Mouse (Mus musculus) heart, adult 9 months (tissue): ENCODE results near the gene Sema3c.
A peak's percentile ranks its signal among the peaks of the same experiment; 100 is the strongest.

ENCODE experiments used
- DNase-seq, 2 experiments: peaks; one replicate each; pipeline ENCODE4 v3.0.0; 2022; ENCODE audit warnings: low spot score in 2 of 2

Sema3c gene

DNA sequence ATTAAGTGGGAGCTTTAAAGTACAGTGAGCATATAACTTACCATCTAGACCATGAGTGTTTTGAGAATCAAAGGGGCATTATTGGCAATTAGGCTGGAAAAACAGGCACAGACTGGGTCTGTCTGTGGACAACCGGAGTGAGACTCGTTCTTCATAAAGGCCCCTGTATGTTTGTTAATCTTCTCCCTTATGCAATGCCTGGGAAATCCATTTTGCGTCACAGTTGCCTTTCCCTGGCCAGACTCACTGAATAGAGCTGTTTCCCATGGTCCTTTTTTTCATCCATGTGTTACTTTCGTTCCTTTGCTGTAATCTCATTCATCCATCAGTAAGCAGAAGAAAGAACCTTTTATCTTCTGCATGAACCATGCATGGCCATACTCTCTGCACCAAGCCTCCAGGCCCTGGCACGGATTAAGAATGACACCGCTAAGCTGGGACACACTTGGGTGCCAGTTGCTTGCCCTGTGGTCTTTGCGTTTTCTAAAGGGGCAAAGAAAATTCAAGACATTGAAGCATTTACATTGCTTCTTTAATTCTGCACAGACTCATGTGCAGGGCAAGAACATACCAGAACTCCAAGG, 73.7 kb downstream of the Sema3c start:
- DNase-seq: no peak

DNA sequence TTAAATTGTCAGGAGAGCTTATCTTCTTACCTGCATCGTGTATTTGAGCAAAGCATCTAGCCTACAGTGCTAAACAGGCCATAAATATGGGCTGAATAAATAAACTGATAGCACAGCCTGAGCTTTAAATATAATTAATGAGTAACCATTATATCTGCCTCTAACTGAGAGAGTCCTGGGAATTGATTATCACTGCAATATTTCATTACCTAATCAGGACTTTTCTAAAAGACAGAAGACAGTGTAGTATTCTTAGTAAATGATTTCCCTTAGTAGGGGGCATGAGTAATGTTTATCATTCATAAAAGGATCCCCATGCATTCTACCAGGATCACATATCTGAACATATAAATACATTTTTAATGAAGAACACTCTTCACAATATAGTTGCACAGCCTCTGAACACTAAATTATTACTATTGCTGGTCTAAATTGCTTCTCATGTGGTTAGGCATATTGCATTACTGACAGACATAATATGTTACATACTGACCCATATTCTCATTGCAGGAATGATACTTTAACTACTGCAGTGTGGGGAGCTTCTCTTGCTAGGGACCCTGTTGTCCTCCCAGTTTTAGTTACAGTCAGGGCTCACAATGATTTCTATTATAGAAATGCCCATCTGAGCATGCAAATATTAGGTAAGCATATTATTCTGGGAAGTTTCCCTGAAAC, 74.9 kb downstream of the Sema3c start:
- DNase-seq: no peak

DNA sequence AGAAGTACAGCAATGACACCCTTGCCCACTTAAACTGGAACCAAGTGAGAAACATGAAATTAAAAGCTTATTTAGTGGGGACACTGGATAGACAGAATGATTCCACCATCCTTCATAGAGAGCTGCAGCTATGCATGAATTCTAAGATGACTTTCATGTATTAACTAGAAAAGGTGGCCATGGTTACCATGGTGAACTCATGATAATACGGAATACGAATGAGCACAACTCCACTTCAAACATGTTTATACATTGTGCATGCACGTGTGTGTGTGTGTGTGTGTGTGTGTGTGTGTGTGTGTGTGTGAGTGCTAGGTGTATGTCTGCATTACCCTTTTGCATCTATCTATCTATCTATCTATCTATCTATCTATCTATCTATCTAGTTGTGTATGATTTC, 87.1 kb downstream of the Sema3c start:
- no peak for DNase-seq

DNA sequence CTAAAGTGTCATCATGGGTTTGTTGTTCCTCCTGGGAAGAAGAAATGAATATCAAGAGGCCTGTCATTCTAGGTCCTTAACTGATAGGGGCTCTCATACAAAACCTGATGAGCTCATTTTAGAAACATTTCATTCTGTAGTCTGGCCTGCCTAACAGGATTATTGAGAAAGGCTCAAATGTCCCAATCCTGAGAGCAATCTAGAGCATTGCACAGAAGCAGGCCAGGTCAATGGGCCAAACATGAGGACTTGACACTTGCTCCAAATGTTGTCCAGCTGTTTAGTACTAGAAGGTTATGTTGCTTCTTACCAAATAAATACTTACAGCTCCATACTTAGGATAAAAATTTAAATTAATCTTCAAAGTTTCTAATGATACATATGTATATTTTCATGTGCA, 97.3 kb downstream of the Sema3c start:
- DNase-seq: no peak

DNA sequence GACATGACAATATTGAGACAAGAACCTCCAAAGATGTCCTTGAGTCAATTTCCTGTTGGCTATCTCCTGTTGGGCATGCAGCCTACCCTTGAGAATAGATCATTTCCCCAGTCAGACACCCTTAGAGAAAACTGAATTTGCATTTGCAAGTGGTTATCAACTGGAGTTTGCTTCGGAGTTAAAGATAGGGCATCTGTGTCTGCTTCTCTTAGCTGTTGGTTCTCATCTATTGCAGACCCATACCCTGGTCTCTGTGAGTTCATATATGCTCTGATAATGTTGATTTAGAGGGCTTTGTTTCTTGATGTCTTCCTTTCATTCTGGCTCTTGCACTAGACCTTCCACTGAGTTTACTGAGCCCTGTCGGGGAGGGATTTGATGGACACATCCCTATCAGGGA, 106.8 kb downstream of the Sema3c start:
- DNase-seq: no peak

DNA sequence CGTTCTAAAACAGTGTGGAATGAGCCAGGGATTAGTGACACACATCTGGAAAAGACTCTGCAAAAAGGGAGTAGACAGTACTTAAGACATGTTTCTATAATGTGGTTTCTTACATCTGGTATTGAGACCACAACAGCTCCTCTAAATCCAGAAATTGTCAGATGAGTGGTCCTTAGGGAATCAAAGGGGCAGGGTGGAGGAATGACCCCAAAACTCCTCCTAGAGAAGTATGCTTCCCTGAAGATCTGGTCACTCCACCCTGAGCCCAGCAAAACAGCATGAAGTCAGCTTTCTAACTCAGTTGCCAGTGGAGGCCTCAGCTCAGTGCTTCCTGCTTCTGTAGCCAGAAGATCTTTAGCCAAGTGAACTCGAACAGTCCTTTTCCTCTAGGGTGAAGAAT, 115.0 kb downstream of the Sema3c start:
- DNase-seq: peak; percentile 34 to 39

DNA sequence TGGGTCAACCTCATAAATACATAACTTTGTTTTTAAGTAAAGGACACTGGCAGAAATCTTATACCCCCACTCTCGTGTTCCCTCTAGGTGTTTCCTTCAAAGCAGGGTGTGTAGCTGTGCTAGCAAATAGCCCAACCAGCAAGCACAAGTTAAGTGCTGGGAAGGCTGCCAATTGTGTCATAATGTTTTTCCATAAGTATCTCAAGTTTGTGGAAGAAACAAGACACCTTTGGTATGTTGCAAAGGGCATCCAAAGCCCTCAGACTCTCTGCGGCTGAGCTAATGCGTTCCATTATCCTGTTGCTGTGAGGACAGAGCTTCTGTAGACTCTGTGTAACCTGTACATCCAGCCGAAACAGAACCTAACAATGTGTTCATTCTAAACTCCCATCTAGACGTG, 115.5 kb downstream of the Sema3c start:
- peak in 1 of 2 experiments; percentile 24 for DNase-seq

DNA sequence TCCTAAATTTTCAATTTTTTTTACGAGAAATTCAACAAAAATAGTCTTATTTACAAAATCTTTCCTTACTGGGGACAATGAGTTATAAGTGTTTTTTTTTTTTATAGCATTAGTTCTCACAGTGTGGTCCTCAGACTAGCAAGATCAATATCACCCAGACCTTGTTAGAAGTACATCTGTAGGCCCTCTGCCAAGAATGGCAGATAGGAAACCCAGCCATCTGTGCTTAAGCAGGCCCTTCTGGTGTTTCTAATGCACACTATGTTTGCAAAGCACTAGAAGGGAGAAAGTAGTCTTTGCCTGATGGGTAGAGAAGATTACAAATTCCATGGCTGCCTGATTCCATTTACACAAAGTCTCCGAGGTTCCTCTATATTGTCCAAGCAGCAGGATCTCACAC, 121.3 kb downstream of the Sema3c start:
- DNase-seq: no peak

DNA sequence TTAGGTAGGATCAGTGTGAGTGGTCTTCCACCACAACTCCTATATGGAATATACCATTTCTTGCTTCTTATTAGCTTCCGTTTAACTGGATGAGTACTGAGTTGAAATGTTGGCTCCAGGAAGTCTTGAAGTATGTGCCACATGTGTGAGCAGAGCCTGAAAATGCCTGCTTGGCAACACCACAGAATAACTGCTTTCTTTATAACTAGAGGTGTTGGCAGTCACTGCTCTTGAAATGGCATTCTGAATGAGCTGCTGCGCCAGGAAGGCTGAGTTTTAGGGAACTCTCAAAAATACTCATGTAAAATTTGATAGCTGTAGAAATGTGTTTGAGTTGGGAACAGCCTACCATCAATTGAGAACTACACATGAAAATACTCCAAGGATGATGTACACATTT, 124.8 kb downstream of the Sema3c start:
- no peak for DNase-seq

DNA sequence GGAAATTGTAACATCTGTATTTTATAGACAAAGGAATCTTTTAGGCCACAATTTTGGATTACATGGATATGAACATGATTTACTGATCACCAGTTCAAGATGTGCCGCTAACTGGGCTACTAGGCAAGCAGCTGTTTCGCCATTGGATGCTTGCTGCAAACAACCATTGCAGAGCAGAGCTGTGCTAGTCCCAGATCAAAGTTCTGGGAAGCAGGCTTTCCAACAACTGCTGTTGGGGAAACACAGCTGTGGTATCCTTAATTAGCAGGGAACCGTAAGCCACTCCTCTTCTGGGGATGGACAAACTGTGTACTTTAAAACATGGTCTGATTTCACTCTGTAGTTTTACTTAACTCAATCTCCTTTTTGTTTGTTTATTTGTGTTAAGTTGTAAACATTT, 130.1 kb downstream of the Sema3c start:
- DNase-seq: no peak

DNA sequence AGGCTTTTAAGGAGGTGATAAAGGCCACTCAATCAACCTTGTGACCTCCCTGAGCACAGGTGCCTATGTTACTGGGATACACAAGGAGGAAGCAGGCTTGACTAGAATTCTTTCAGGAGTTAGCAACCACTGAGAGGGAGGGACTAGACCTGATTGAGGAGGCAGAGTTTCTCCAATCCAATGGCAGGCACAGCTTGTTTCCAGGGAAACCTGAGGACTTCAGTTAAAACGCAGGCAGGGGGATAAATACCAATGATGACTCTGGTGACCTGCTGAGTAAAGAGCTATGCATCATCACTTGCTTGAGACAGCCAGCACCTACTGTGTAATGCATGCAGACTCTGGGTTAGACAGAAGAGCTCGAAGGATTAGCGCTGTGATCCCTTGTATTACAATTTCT, 133.0 kb downstream of the Sema3c start:
- DNase-seq: no peak

DNA sequence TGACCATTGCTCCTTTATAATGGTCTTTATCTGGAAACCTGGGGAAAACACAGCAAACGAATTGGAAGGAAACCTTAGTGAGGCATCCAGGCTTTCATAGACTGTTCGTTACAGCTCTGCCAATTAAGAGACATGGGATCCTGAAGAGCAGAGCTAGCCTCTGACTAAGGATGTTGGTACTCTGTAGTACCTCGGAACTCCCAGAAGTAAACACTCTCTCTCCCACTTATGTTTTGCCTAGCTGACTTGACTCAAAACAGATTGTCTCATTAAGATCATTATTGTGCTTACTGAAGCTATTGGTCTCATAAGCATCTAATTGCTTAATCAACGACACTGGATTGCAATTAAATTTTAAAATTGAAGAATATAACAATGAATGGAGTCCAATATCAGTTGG, 138.3 kb downstream of the Sema3c start:
- DNase-seq: no peak

DNA sequence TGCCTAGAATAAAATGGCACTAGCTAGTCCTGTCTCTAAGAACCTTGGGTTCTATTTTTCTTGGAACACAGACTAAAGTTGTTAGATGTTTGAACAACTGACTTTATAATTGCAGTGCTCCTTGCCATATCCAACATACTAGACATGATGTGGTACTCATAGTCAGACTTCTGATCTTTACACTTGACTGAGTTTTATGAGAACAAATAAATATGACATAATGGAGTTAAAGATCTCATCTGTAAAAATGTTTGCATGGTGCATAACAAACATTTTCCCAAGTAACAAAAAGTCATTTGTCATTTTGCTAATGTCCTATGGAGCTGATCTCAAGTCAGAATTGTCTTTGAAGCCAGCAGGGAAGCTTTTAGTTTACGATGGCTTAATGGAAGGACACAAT, 141.1 kb downstream of the Sema3c start:
- DNase-seq: no peak

DNA sequence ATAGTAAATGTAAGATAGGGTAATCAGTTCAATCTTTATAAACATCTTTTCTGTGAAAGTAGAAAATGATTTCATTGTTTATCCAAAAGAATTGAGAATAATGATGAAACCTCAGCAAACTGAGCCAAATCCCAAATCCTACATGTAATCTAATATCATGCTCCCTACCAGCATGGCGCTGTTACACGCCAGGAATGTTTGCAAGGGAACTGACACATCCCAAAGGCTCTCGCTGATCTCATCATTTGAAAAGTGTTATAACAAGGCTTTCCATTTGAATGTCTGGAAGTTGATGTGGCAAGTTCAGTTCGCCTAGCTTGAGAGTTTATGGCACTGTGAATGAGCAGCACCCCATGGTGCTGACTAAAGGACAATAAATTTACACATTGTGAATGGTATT, 145.9 kb downstream of the Sema3c start:
- DNase-seq: peak in 1 of 2 experiments; percentile 6

DNA sequence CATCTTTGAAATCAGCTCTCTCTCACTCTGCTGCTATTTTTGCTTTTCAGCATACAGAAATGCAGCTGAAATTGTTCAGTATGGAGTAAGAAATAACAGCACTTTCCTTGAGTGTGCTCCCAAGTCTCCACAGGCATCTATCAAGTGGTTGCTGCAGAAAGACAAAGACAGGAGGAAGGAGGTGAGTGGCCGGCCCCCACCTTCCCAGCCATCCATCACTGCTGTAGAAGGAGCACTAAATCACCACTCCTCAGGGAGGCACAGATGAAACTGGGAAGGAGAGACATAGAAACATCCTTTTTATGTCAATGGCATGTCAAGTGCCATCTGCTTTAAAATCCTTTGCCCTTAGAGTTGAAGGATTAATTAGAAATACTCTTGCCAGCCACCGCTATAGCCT, 149.9 kb downstream of the Sema3c start:
- no peak for DNase-seq

DNA sequence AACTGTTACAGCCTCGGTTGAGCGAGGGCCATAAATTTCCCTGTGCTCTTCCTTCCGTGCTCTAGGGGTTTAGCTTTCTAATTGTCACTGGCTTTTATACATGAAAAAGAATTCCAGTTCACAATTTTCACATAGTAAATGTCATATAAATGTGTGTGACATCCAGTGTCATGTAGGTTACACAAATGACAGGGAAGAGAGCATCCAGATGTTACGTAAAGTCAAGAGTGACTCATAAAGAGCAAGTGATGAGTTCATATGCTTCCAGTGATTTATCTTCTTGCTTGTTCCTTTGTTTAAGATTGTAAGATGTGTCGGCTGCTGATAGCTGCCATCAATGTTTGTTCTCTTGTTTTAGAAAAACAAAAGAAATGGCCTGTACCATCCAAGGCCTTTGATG, 154.0 kb downstream of the Sema3c start:
- DNase-seq: no peak

DNA sequence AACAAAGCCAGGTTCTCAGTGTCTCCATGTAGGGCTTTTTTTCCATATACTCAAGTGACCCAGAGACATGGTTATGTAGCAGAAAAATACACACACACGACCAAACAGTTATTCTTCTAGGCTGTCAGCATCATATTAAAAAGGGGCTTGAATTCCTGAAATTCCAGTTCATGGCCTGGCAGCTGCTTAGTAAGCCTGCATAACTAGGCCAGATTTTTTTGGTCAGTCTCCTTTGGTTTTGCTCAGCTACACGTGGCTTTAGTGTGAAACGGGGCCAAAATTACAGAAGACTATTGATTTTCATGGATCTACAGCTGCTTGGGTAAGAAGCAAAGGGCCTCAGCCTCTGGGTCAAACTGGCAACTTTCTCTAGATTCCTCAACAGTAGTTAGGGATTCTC, 165.7 kb downstream of the Sema3c start:
- DNase-seq: no peak

DNA sequence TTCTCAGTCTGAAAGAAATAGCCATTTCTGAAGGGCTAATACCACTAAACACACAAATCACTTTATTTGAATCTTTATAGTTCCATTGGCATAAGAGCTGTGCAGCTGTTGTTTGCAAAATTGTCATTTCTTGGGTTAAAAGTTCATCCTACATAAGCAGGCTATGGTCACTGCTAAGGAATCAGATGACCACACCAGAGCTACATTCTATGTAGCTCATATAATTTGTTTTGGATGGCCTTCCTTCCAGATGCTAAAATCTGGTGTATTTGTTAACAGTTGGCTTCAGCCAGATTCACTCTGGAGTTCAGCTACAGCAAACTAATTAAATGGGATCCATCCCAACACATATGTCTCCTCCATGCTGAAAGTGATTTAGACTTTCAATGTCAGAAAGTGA, 172.4 kb downstream of the Sema3c start:
- DNase-seq: no peak

DNA sequence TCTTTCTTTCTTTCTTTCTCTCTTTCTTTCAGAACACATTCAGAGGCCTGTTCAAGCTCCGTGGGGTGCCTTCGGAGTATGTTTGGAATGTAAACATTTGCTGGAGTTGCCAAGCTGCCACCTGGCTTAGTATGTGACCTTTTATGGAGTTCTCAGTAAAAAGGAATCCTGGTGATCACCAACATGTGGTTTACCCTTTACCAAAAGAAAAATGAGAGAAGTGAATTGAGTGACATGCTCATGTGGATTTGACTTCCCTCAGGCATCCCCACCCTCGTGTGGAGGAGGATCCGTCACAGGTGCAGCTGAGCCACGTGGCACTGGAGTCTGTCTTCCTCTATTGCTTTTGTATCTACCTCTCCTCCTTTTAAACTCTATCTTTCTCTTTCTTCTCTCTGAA, 173.1 kb downstream of the Sema3c start:
- no peak for DNase-seq

DNA sequence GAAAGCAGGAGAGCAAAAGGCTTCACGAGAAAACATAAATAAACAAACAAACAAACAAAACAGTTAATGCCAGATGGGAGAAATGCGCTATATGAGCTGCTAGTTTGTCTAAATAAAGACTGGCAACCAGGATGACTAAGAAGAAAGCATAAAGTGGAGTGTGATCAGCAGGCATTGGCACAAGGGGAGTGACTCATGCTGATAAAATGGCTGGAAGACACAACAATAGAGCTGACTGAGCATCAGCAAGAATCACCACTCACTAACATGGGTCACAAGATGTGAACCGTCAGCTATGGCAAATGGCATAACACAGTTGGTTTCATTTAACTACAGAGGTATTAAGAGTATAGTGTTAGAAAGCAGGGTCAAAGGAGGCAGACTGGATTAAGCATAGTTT, 174.2 kb downstream of the Sema3c start:
- no peak for DNase-seq

DNA sequence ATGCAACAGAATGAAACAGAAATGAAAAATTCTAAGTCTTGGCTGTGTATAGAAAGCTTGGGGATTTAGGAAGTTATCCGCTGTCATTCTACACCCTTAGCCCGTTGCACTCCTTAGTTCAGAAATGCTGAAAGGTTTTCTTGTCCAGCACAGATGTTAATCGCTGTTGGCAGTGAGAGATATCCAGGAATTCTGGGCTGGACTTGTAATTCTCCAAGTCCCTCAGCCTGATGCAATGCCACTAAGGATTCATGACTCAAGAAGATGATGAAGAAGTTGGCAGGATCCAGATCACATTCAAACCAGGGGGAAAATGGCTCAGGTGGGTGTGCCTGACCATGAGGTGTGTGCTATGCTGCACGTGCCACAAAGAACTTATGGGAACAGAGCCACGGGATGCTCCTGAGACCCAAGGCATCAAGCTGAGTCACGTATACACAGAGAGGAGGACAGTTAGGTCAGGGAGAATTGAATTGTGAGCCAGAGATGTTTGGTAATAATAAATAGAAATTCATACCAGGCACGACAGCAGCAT, 179.5 kb downstream of the Sema3c start:
- DNase-seq: no peak

DNA sequence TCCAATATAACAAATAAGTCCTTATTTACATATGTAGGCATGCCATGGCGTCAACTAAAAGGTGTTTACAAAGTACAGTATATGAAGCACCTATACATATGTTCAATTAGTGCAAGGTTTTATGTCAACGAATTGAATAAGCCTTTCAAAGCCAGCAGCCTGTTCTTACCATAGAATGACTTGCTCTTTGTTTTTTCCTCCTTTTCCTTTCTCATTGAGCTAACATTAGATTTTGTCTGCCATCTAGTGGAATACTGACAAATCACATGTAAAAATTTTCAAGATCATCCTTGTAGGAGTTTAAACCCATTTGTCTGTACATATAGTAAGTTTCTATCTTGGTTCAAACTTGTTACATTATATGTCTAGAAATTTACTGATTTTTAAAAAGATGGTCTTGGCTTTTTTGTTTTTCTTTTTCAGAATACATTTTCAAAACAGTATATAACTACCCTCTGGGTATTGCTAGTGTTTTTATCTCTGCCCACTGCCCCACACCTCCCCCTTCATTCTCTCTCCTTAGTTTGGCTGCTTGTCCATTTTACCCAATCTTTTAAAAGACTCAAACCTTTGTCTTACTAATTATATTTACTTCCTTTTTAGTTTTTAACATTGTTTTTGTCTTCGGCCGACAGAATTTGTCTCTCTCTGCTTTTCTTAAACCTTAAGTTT, 192.1 kb downstream of the Sema3c start:
- no peak for DNase-seq

DNA sequence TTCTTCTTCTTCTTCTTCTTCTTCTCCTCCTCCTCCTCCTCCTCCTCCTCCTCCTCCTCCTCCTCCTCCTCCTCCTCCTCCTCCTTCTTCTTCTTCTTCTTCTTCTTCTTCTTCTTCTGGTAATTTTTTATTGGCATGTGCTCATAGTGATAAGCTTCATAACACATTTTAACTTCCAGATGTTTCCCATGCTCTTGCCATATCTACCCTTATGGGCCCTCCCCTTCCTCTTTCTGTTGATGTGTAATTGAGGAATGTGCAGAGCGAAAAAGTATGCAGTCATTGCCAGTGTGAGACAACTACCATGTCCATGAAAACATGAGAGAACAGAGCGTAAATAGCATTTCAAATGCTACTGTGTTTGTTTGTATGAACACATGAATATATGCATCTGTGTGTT, 196.2 kb downstream of the Sema3c start:
- no peak for DNase-seq
